Mouse (Mus musculus) limb, embryonic 10.5 days (tissue): ENCODE results near the gene Psmd1. TPM values are rescaled to one million over a fixed set of nuclear protein-coding genes. Genes with fewer than 3 reads are reported as not detected.
A peak's percentile ranks its signal among the peaks of the same experiment; 100 is the strongest.

Experiments
- DNase-seq: peaks from one replicate; pipeline ENCODE4 v3.0.0-alpha.2; 2017; ENCODE audit warnings: low spot score
- H3K27ac ChIP-seq: fragments of 300-500 bp; sonication (generic); 2 replicates; pipeline ENCODE4 v1.5.1; 2016; ENCODE audit warnings: mild to moderate bottlenecking
- H3K27me3 ChIP-seq: fragments of 300-500 bp; sonication (generic); 2 replicates; pipeline ENCODE4 v1.6.1; 2016; ENCODE audit warnings: low read depth, mild to moderate bottlenecking; ENCODE audit not compliant: poor library complexity, severe bottlenecking
- H3K36me3 ChIP-seq: fragments of 300-500 bp; sonication (generic); 2 replicates; pipeline ENCODE4 v1.6.1; 2016; ENCODE audit warnings: mild to moderate bottlenecking, moderate library complexity
- H3K4me1 ChIP-seq: fragments of 300-500 bp; sonication (generic); 2 replicates; pipeline ENCODE4 v1.6.1; 2016
- H3K4me3 ChIP-seq: fragments of 300-500 bp; sonication (generic); 2 replicates; pipeline ENCODE4 v1.5.1; 2016; ENCODE audit warnings: mild to moderate bottlenecking, moderate library complexity
- H3K9me3 ChIP-seq: fragments of 300-500 bp; sonication (generic); replicated peaks from 2 replicates; pipeline ENCODE4 v1.6.1; 2016; ENCODE audit warnings: mild to moderate bottlenecking
- WGBS: fragments of 180-500 bp; shearing (Covaris S2); methylation state at CpG from one replicate; pipeline ENCODE4 v1.1.7; 2016; 5-methylcytosine and 5-hydroxymethylcytosine counted together
- polyA plus RNA-seq: library from polyadenylated mRNA; unstranded; fragments of >200 nt; fragmentation: Nextera tagmentation; extraction: Ambion mirVana; gene quantifications from 2 replicates; pipeline ENCODE4 v1.2.1, GENCODE M21; 2016

Psmd1 gene
- polyA plus RNA-seq, 1 experiment from 2014 or later = 233 TPM

DNA sequence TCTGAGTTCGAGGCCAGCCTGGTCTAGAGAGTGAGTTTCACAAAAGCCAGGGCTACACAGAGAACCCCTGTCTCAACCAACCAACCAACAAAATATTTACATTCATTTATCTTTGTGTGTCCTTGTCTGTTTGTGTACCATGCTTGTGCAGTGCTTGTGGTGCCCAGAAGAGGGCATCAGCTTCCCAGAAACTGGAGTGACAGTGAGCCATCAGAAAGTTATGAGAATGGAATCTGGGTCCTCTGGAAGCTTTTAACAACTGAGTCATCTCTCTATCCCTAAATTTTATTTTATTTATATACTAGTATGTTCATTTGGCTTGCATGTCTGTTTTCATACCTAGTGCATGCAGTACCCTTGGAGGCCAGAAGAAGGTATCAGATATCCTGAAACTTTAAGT is 88.4 kb downstream of the Psmd1 start:
- DNase-seq = no peak
- no peak overlapping the region for H3K27ac ChIP-seq
- no peaks in the 10 kb centered on the region for H3K9me3 ChIP-seq
- no peaks in the 10 kb centered on the region for H3K27me3 ChIP-seq
- peaks cover 16% of the 10 kb centered on the region for H3K4me1 ChIP-seq
- H3K4me3 ChIP-seq = no peak overlapping the region
- WGBS = 97% methylated on average over 1 of the region's 1 CpGs
- H3K36me3 ChIP-seq = 0 out of 2 replicates have a peak, but pooled peaks cover 2% of the 10 kb centered on the region

- H3K36me3 ChIP-seq = peaks cover 7% of the 10 kb centered on the region; the same call in 1 of the 2 replicates
- peak within 1 kb of the TSS; percentile 88 for H3K4me3 ChIP-seq
- H3K4me1 ChIP-seq = peaks cover 16% of the 10 kb centered on the region
- WGBS = 5% methylated on average over 40 of the region's 40 CpGs
- H3K27ac ChIP-seq = peak within 1 kb of the TSS; percentile 88
- peak; percentile 96 for DNase-seq
- H3K27me3 ChIP-seq = no peaks in the 10 kb centered on the region
- H3K9me3 ChIP-seq = no peaks in the 10 kb centered on the region
Measured at GRCm38 (mm10) chr1:86154133-86154823, 90.1 kb downstream of the Psmd1 start, which contains the start of gene Armc9. Gene Armc9, plus strand, starts transcription at chr1:86154780.

- no peaks in the 10 kb centered on the region for H3K9me3 ChIP-seq
- no peaks in the 10 kb centered on the region for H3K27me3 ChIP-seq
- DNase-seq = no peak
- peaks cover 16% of the 10 kb centered on the region for H3K4me1 ChIP-seq
- peak overlapping the region; percentile 88 for H3K27ac ChIP-seq
- WGBS = under 1% methylated on average over 18 of the region's 18 CpGs
- H3K4me3 ChIP-seq = peak overlapping the region; percentile 88
- H3K36me3 ChIP-seq = peaks cover 9% of the 10 kb centered on the region; the same call in 1 of the 2 replicates
Measured at GRCm38 (mm10) chr1:86154824-86155164, 90.6 kb downstream of the Psmd1 start.

- no peak for DNase-seq
- H3K27ac ChIP-seq = no peak overlapping the region
- H3K36me3 ChIP-seq = peaks cover 22% of the 10 kb centered on the region
- H3K4me1 ChIP-seq = peaks cover 16% of the 10 kb centered on the region
- no peaks in the 10 kb centered on the region for H3K9me3 ChIP-seq
- WGBS = 85% methylated on average over 3 of the region's 3 CpGs
- H3K27me3 ChIP-seq = no peaks in the 10 kb centered on the region
- 0 out of 2 replicates have a peak overlapping the region, but pooled peaks have one; percentile 88 for H3K4me3 ChIP-seq
Measured at GRCm38 (mm10) chr1:86156075-86156474, 91.9 kb downstream of the Psmd1 start.

DNA sequence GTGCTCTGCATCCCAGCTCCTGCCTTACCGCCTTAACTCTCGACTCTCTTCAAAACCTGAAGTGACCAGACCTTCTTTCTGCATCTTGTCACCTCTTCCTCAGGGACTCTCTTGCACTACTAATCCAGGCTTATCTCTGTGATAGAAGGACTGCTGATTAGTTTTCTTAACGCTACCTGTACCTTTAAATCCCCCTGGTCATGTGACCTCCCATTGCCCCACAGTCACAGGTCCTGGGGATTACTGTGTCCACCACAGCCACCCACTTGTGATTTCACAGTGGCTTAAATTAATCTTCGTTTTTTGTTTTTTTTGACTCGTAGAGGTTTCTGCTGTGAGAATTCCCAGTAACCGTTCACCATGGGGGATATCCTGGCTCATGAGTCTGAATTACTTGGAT is 92.4 kb downstream of the Psmd1 start:
- 92% methylated on average over 6 of the region's 6 CpGs for WGBS
- no peak overlapping the region for H3K27ac ChIP-seq
- H3K4me3 ChIP-seq = no peak overlapping the region
- peaks cover 16% of the 10 kb centered on the region for H3K4me1 ChIP-seq
- DNase-seq = no peak
- no peaks in the 10 kb centered on the region for H3K27me3 ChIP-seq
- peaks cover 27% of the 10 kb centered on the region for H3K36me3 ChIP-seq
- no peaks in the 10 kb centered on the region for H3K9me3 ChIP-seq

GRCm38 (mm10) chr1:86160059-86160458 is 95.9 kb downstream of the Psmd1 start:
- 90% methylated on average over 6 of the region's 6 CpGs for WGBS
- no peak overlapping the region for H3K4me3 ChIP-seq
- peaks cover 9% of the 10 kb centered on the region for H3K4me1 ChIP-seq
- H3K36me3 ChIP-seq = peaks cover 59% of the 10 kb centered on the region
- no peak for DNase-seq
- H3K27me3 ChIP-seq = no peaks in the 10 kb centered on the region
- no peaks in the 10 kb centered on the region for H3K9me3 ChIP-seq
- no peak overlapping the region for H3K27ac ChIP-seq

DNA sequence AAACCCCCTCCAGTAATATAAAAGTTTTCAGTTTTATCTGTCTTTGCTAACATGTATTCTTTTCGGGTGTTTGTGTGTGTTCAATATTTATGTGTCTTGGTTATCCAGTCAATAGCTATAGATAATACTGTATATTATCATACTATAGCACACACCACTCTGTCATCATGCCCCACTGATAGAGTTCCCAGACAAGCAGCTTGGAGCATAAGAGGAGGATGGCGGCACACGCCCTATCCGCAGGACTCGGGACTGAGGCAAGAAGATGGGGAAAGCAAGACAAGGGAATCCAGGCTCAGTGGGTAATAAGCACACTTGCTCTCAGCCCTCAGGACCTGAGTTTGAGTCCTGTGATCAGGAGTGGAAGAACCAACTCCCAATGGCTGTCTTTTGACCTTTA is 96.3 kb downstream of the Psmd1 start:
- H3K4me1 ChIP-seq = peaks cover 5% of the 10 kb centered on the region
- H3K9me3 ChIP-seq = no peaks in the 10 kb centered on the region
- 96% methylated on average over 5 of the region's 5 CpGs for WGBS
- H3K4me3 ChIP-seq = no peak overlapping the region
- peaks cover 62% of the 10 kb centered on the region for H3K36me3 ChIP-seq
- H3K27ac ChIP-seq = no peak overlapping the region
- H3K27me3 ChIP-seq = no peaks in the 10 kb centered on the region
- no peak for DNase-seq

GRCm38 (mm10) chr1:86161061-86161460 is 96.9 kb downstream of the Psmd1 start:
- 96% methylated on average over 5 of the region's 5 CpGs for WGBS
- H3K27me3 ChIP-seq = no peaks in the 10 kb centered on the region
- H3K27ac ChIP-seq = no peak overlapping the region
- H3K9me3 ChIP-seq = no peaks in the 10 kb centered on the region
- H3K36me3 ChIP-seq = peaks cover 61% of the 10 kb centered on the region
- no peaks in the 10 kb centered on the region for H3K4me1 ChIP-seq
- H3K4me3 ChIP-seq = no peak overlapping the region
- DNase-seq = no peak

GRCm38 (mm10) chr1:86174602-86175001 is 110.4 kb downstream of the Psmd1 start:
- H3K4me1 ChIP-seq = no peaks in the 10 kb centered on the region
- H3K4me3 ChIP-seq = no peak overlapping the region
- H3K36me3 ChIP-seq = peaks cover 64% of the 10 kb centered on the region
- H3K27me3 ChIP-seq = no peaks in the 10 kb centered on the region
- WGBS = 93% methylated on average over 5 of the region's 5 CpGs
- H3K9me3 ChIP-seq = no peaks in the 10 kb centered on the region
- DNase-seq = no peak
- H3K27ac ChIP-seq = no peak overlapping the region

DNA sequence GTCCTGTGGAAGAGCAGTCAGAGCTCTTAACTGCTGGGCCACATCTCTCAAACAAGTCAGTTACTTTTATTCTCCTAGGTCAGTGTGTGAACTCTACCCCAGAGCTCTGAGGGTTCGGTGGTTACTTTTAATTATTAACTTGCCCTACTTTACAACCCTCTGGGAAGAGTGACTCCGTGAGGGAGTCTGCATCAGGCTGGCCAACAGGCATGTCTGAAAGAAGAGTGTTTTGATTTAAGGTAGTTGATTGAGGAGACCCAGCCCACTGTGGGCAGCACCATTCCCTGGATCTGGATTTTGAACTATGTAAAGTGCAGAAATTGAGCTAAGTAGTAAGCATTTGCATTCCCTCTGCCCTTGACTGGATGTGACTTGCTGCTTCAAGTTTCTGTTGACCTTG is 111.9 kb downstream of the Psmd1 start:
- no peak for DNase-seq
- H3K27me3 ChIP-seq = no peaks in the 10 kb centered on the region
- no peaks in the 10 kb centered on the region for H3K4me1 ChIP-seq
- no peaks in the 10 kb centered on the region for H3K9me3 ChIP-seq
- no peak overlapping the region for H3K4me3 ChIP-seq
- H3K36me3 ChIP-seq = peaks cover 59% of the 10 kb centered on the region
- H3K27ac ChIP-seq = no peak overlapping the region
- 76% methylated on average over 2 of the region's 2 CpGs for WGBS

DNA sequence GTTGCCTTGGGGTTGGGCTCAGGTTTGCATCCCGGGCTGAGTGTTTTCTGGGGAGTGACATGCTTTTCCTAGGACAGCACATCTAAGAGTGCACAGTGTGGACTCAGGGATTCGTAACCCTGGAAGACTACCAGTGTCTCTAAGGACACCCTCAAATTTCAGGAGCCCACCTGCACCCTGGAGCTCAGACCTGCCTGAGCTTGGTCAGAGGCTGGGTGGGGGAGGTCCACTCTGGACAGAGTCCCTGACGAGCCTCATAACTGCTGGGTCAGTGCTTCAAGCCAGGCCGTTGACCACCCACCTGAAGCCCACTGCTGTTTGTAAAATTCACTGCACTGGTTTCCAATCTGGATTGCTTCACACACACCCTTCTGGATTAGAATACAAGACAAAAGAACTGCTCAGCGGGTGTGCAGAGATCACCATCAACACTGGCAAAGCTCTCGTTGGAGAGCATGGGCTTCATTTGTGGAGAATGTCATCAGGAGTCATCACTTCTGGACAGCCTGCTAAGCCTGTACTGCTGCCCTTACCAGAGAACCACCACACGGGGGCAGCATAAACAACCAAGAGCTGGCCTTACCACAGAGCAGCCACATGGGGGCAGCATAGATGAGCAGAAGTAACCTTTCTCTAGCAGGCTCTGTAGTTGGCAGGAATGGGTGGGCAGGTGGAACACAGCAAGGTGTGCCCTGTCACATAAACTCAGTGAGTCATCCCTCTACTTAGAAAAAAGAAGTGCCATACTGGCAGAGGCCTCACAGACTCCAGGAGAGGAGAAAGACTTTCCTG is 114.5 kb downstream of the Psmd1 start:
- Histone ChIP-seq H3K9me3 (no peaks in the 10 kb centered on the region), H3K27me3 (no peaks in the 10 kb centered on the region), H3K27ac (no peak overlapping the region), H3K4me3 (no peak overlapping the region), H3K4me1 (no peaks in the 10 kb centered on the region), H3K36me3 (peaks cover 41% of the 10 kb centered on the region)
- DNase-seq = peak; percentile 93
- 52% methylated on average over 7 of the region's 7 CpGs for WGBS

GRCm38 (mm10) chr1:86182004-86182709 is 118.0 kb downstream of the Psmd1 start:
- Histone ChIP-seq H3K9me3 (no peaks in the 10 kb centered on the region), H3K27ac (no peak overlapping the region), H3K27me3 (no peaks in the 10 kb centered on the region), H3K4me3 (no peak overlapping the region), H3K4me1 (no peaks in the 10 kb centered on the region), H3K36me3 (peaks cover 11% of the 10 kb centered on the region)
- 67% methylated on average over 5 of the region's 5 CpGs for WGBS
- DNase-seq = no peak
